Mouse (Mus musculus): Measurements from ENCODE around the gene Rgs6.

Gene Rgs6

GRCm38 (mm10) chr12:83204361-83204760 lies 616.3 kb downstream of the Rgs6 start:
- DNase-seq (ENCODE audit: low spot score) = no peak

GRCm38 (mm10) chr12:83206866-83207265 lies 618.8 kb downstream of the Rgs6 start:
- DNase-seq (ENCODE audit: low spot score) = no peak

- DNase-seq (ENCODE audit: low spot score) = no peak
Measured at GRCm38 (mm10) chr12:83207481-83207880, 619.4 kb downstream of the Rgs6 start.

- DNase-seq (ENCODE audit: low spot score) = no peak
Measured at GRCm38 (mm10) chr12:83208011-83208410, 619.9 kb downstream of the Rgs6 start.

- DNase-seq (ENCODE audit: low spot score) = no peak
Measured at GRCm38 (mm10) chr12:83208841-83209240, 620.7 kb downstream of the Rgs6 start.

- DNase-seq (ENCODE audit: low spot score) = no peak
Measured at GRCm38 (mm10) chr12:83209461-83209860, 621.4 kb downstream of the Rgs6 start.

GRCm38 (mm10) chr12:83210294-83210693 lies 622.2 kb downstream of the Rgs6 start:
- no peak for DNase-seq (ENCODE audit: low spot score)

GRCm38 (mm10) chr12:83210735-83211134 lies 622.6 kb downstream of the Rgs6 start:
- no peak for DNase-seq (ENCODE audit: low spot score)

GRCm38 (mm10) chr12:83211146-83211822 lies 623.2 kb downstream of the Rgs6 start:
- DNase-seq (ENCODE audit: low spot score) = no peak

Data from urinary bladder, postnatal 25 days (tissue).